Mouse (Mus musculus) urinary bladder, postnatal 36 days (tissue): ENCODE measurements around the gene Cda.

Experiments
- DNase-seq, 2 experiments: peaks; one replicate each; pipeline ENCODE4 v3.0.0; 2022; ENCODE audit warnings: low spot score in 2 of 2, mixed read lengths in 1 of 2

Cda gene

GRCm38 (mm10) chr4:138368498-138369260 lies 887 bp upstream of the Cda start:
- no peak for DNase-seq

DNA sequence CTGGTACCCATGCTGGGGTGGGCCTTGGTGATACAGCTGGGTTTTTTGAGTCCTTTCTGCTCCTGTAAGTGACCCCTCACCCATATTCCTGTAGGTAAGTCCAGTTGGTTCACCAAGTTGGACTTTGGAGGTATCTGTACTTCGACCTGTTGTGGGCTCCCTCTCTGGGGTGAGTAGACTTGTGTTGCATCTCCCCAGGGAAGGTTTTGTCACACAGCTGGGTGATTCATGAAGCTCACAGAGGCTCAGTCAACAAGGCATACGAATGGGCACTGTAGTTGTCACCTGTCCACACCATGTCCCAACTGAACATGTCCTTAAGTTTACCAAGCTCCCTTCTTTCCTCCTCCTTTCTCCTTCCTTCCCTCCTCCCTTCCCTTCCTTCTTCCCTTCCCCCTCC lies 1.2 kb downstream of the Cda start:
- DNase-seq = no peak

DNA sequence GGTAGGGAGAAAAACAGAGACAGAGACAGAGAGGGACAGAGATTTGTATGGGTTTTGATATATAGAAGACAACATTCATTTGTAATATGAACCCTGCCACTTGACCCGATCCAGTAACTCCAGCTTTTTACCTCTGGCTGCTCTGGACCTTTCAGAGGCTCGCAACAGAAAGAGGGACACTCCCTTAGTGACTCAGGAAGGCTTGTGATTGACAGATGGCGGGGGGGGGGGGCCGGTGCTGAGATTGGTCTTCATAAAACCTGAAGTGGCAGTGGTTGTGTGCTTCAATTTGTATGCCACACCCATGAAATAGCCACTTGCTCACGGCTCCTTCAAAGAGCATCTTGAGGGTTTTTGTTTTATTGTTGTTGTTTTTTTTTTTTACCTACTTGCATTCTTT lies 4.3 kb downstream of the Cda start:
- no peak for DNase-seq

GRCm38 (mm10) chr4:138362883-138363282 lies 4.9 kb downstream of the Cda start:
- DNase-seq = no peak

DNA sequence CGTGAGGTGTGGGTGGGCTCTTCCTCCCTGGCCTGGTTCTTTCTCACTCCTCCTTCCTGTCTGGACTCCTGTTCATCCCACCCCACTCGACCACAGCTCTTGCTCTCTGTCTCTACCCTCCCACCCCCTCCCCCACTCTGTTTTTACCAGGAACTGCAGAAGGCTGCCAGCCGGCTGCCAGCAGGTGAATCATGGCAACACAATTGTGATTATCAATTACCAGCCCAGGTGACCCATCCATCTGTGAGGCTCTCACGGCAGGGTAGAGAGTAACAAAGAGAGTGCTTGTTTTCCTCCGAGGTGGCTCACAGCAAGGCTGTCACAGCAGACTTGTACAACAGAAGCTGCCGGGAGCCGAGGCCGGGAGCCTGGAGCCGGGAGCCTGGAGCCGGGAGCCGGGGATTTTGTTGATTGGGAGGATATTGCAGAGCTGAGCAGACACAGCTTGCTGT lies 6.4 kb downstream of the Cda start:
- DNase-seq = no peak

DNA sequence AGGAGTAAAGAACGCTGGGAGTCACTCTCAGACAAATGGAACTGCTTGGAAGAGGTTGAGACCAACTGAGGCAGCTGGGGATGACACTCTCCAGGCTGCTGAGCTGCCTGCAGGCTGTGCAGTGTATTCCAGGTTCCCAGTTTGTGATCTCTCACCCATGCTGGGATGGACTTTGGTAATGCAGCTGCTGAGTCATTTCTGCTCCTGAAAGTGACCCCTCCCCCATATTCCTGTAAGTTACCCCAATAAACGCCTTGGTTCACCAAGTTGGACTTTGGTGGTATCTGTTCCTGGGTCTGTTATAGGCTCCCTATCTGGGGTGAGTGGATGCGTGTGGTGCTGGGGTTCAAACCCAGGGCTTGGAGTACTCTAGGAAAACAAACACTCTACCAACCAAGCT lies 9.6 kb downstream of the Cda start:
- DNase-seq = no peak

- peak in 1 of 2 experiments; percentile 54 for DNase-seq
Measured at GRCm38 (mm10) chr4:138356551-138356950, 11.2 kb downstream of the Cda start.

- peak; percentile 53 to 60 for DNase-seq
Measured at GRCm38 (mm10) chr4:138356141-138356540, 11.7 kb downstream of the Cda start.

GRCm38 (mm10) chr4:138355496-138355895 lies 12.3 kb downstream of the Cda start:
- no peak for DNase-seq

GRCm38 (mm10) chr4:138353438-138354171 lies 14.2 kb downstream of the Cda start:
- no peak for DNase-seq

DNA sequence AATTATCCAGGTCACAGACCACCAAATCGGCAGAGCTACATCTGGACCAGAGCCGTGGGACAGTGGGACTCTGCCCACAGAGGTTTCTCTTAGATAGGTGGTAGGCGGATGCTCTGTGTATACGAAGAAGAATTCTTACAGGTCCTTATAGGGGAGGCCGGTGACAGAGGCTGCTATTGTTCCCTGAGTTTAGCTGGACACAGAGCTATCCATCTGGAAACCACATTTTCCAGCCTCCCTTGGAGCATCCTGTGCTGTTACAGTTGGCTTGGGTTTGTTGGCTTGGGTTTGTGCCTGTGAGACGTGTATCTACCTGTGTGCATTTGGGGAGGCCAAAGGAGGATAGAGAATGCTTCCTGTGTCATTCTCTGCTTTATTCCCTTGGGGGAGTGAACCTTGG lies 15.1 kb downstream of the Cda start:
- no peak for DNase-seq

DNA sequence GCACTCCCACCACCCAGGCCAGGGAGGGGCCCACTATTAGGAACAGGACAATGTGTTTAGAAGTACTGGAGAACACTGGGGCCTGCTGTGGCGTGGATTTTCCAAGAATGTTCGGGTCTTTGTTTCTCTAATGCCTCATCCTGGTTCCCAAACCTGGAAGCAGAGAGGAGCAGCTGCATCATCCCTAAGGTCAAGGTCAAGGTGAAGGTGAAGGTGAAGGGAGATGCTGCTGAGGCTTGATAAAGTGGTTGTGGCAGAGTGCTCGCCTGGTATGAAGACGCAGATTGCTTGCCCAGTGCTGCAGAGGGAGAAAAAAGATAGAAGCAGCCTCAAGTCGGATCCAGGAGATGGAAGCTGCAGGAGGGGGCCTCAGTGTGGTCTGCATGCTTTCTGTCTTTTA lies 16.0 kb downstream of the Cda start:
- DNase-seq = no peak

DNA sequence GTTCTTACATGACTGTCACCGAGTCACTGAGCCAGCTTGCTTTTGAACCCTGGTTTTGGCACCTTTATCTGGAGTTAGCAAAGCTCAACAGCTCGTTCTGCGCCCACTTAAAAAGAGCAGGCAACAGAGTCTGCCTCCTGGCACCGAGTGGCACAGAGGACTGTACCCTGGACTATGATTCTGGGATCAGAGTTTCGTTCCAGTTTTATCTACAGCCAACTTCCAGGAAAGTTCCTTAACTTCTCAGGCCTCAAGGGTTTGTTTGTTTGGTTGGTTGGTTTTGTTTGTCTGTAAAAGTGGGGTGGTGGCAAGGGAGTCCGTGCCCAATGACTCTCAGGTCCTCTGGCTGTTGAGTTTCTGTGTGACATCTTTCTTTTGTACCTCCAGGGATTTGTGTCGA lies 19.1 kb downstream of the Cda start:
- no peak for DNase-seq

DNA sequence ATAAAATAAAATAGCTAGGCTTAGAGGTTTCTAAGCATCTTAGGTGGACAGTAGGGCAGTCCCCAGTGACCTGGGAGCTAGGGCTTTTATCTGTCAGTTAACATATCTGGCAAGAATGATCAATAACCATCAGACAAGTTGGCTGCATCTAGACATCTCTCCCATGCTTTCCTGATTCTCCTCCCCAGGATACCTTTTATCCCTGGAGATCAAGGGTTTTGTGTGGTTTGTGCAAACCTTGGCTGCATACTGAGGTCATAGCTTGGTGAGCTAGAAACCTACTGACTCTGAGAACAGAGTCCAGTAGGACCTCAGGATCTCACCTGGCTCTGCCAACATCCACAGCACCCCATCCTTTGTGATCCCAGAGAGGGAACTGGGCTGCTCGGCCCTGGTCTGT lies 20.5 kb downstream of the Cda start:
- DNase-seq = no peak

DNA sequence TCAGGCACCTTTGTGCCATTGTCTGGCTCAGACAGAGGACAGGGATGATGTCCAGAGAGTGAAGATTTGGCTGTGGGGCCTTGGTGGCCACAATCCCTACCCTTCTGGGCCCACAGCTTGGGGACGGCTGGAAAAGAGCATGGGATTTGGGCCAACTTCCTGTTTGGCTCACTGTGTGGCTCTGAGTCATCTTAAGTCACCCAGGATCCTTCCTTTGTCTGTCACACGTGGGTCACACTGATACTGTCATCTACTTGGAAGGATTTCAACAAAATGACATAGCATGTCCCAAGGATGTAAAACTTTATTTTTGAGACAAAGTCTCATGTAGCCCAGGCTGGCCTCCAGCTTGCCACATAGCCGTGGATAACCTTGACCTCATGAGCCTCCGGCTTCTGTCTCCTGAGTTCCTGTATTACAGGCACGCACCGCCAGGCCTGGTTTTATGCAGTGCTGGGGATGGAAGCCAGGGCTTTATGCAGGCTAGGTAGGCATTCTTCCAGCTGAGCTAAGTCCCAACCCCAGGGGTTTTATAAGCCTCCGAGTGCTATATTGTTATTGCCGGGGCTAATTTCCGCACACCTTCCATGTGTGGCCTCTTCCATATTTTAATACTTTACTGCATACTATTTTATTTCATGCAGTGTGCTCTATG lies 22.8 kb downstream of the Cda start:
- no peak for DNase-seq

DNA sequence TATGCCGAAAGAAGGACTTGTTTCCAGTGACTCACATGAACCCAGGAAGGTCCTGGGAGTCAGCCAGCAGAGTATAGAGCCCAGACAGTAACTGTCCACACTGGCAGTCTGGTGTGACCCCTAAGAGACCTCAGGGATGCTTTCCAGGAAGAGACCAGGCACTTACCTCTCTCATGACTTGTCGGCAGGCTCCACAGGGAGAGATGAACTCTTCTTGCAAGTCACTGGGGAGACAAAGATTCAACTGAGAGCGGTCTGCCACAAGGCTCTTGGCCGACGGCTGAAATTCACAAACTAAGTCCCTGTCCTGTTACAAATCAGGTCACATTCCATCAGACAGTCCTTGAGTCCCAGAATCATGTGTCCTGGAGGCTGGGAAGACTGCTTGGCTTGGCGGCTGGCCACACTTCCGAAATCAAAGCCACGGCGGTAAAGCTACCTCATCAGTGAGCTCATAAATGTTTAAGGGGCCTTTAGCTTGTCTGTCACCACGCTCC lies 24.4 kb downstream of the Cda start:
- no peak for DNase-seq

DNA sequence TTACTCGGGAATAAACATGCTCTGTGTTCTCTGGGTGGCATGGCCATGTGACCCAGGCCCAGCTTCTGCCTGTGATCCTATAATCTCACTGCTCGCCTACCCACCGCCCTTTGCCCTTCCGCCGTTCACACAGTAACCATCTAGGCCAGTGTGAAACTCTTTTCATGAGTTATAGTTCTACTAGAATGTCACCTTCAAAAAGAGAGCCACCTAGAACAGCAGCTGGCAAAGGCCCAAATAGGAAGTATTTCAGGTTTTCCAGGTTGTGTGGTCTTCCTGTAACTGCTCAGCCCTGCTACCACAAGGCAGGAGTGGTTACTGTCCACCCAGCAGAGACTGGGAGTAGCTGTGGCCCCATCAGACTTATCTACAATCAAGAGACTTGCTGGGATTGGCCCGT lies 25.0 kb downstream of the Cda start:
- DNase-seq = peak; percentile 40 to 41

GRCm38 (mm10) chr4:138342048-138342447 lies 25.7 kb downstream of the Cda start:
- DNase-seq = no peak

- DNase-seq = no peak
Measured at GRCm38 (mm10) chr4:138341393-138341792, 26.4 kb downstream of the Cda start.

GRCm38 (mm10) chr4:138339963-138340362 lies 27.8 kb downstream of the Cda start:
- no peak for DNase-seq

- no peak for DNase-seq
Measured at GRCm38 (mm10) chr4:138337341-138337740, 30.5 kb downstream of the Cda start.

DNA sequence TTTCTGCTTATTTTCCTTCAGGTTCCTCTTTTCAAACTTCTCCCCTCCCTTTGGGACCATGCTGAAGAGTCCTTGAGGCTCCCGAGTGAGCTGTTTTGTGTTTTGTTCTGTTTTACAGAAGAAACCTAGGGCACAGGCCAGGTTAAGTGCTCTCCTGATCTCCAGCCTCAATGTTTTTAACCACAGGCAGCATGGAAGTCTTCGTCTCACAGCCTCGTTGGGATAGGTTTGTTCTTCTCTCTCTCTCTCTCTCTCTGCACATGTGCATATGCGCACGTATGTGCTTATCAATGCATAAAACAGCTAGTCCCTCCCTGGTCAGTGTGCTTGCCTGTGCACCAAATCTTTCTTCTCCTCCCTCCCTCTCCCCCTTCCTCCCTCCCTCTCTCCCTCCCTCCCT lies 30.9 kb downstream of the Cda start:
- DNase-seq = no peak

GRCm38 (mm10) chr4:138335648-138336047 lies 32.1 kb downstream of the Cda start:
- no peak for DNase-seq
